Mouse (Mus musculus) myocyte (in vitro differentiated cells): Measurements from ENCODE around the gene Ogfod3.

Experiments
- CEBPB ChIP-seq: IDR thresholded peaks from 2 replicates; pipeline ENCODE4 v1.6.1; 2011; ENCODE audit warnings: mild to moderate bottlenecking, moderate library complexity; ENCODE audit not compliant: poor library complexity, insufficient read depth, severe bottlenecking
- E2F4 ChIP-seq: IDR thresholded peaks from one replicate; pipeline ENCODE4 v1.6.1; 2011; ENCODE audit warnings: mild to moderate bottlenecking, control low read depth, moderate library complexity; ENCODE audit not compliant: insufficient read depth
- MAX ChIP-seq: IDR thresholded peaks from one replicate; pipeline ENCODE4 v1.6.1; 2011; ENCODE audit warnings: low read depth, mild to moderate bottlenecking, control low read depth
- POLR2A ChIP-seq: IDR thresholded peaks from one replicate; pipeline ENCODE4 v1.6.1; 2011; ENCODE audit warnings: low read depth, mild to moderate bottlenecking, control low read depth, moderate library complexity; ENCODE audit not compliant: insufficient read length
- SRF ChIP-seq: IDR thresholded peaks from one replicate; pipeline ENCODE4 v1.6.1; 2011; ENCODE audit warnings: low read depth; ENCODE audit not compliant: control insufficient read depth, insufficient read length
- TCF12 ChIP-seq: IDR thresholded peaks from one replicate; pipeline ENCODE4 v1.6.1; 2011; ENCODE audit warnings: mild to moderate bottlenecking, control low read depth; ENCODE audit not compliant: poor library complexity, insufficient read depth, severe bottlenecking
- USF1 ChIP-seq: IDR thresholded peaks from one replicate; pipeline ENCODE4 v1.6.1; 2011; ENCODE audit warnings: low read depth, mild to moderate bottlenecking, control low read depth, moderate library complexity

DNA sequence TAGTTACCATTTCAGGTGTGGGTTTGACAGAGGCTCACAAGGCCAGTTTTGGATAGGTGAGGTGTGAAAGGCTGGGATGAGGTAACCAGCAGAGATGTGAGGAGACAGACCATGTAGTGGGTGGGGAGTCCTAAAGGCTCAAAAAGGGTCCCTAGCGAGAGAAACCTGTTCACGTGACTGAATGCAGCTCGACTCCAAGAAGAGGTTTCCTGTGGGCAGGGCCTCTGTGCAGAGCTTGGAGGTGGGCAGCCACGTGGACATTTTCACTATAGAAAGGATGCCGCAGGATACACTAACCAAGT is 701 bp downstream of the Ogfod3 start:
- peak; percentile 64 for TF ChIP-seq USF1
- TF ChIP-seq POLR2A = no peak
- no peak for TF ChIP-seq E2F4
- TF ChIP-seq MAX = no peak
- no peak for TF ChIP-seq TCF12
- TF ChIP-seq SRF = no peak
- TF ChIP-seq CEBPB = no peak
